Mouse (Mus musculus): Measurements from ENCODE around the gene Zfr2. TPM values are rescaled to one million over a fixed set of nuclear protein-coding genes. Genes with fewer than 3 reads are reported as not detected.
A peak's percentile ranks its signal among the peaks of the same experiment; 100 is the strongest.

Gene Zfr2
- polyA plus RNA-seq, 1 experiment from 2014 or later: 12.1 TPM

DNA sequence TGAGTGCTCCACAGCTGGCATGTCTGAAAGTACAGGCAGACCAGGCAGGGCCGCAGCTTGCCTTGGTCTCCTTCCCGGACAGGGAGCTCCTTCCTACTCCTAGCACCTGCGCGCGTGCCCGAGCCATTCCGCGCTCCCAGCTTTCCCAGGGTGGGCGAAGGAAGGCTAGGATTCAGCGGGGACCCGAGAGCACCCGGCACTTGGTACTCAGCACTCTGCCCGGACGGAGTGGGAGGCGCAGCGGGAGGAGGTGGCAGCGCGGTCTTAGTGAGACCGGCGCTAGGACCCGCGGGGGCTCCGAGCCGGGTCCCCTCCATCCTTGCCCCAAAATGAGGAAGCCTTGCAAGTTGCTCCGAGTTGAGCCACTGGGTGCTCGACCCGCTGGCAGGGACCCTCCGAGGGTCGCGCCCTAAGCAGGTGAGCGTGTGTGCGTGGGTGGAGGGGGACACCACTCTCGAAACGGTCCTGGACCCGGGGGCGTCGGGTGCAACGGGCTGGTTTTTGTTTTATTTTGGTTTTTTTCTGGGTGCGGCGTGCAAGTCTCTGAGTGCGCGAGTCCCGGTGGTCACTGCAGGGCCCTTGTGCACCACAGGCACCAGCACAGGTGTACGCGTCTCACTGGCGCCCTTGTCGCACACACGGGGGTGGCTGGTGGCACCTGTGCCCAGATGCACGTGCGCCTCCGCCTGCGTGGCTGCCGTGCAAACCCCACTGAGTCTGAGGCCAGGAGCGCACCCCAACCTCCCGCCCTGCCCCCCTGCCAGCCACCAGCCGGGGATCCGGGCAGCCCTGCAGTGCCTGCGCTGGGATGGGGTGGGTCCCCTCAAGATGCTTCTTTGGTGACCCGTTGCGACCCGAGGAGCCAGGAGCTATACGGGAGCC is 24.4 kb downstream of the Zfr2 start:
- H3K9ac ChIP-seq (replicated peaks): peak overlapping the region; percentile 20
- peaks cover 4% of the 10 kb centered on the region; the same call in 1 of the 2 replicates for H3K9me3 ChIP-seq
- H3K36me3 ChIP-seq: peaks cover 10% of the 10 kb centered on the region; the same call in 1 of the 2 replicates
- H3K4me3 ChIP-seq: peak overlapping the region; percentile 47
- no peak for ATAC-seq (ENCODE audit: low FRiP score, low read depth)
- peaks cover 83% of the 10 kb centered on the region for H3K27me3 ChIP-seq
- H3K4me1 ChIP-seq: peaks cover 31% of the 10 kb centered on the region
- peak overlapping the region; percentile 71 for H3K4me2 ChIP-seq (replicated peaks)
- WGBS: 2% methylated on average over 62 of the region's 62 CpGs
- no peak overlapping the region for H3K27ac ChIP-seq (replicated peaks)

DNA sequence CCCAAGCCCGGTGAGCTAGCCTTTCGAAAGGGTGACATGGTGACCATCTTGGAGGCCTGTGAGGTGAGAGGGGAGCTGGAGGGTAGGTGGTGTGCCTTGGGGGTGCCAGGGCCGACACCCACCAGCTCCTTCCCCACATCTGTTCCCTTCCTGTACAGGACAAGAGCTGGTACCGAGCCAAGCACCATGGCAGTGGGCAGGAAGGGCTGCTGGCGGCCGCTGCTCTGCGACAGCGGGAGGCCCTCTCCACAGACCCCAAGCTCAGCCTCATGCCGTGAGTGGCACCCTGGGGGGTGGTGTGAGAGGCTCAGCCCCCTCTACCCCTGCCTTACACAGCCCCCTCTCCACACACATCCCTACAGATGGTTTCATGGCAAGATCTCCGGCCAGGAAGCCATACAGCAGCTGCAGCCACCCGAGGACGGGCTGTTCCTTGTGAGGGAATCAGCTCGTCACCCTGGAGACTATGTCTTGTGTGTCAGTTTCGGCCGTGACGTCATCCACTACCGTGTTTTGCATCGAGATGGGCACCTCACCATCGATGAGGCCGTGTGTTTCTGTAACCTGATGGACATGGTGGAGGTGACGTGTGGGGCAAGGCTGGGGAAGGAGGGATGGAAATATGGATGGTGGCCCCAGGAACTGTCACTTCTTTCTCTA is 26.4 kb downstream of the Zfr2 start:
- H3K36me3 ChIP-seq: peaks cover 30% of the 10 kb centered on the region
- no peak overlapping the region for H3K27ac ChIP-seq (replicated peaks)
- no peak; the same call in 1 of the 2 replicates for ATAC-seq (ENCODE audit: low FRiP score, low read depth)
- no peak overlapping the region for H3K4me3 ChIP-seq
- H3K9me3 ChIP-seq: peaks cover 4% of the 10 kb centered on the region; the same call in 1 of the 2 replicates
- 0 out of 2 replicates have a peak overlapping the region, but pooled peaks have one; percentile 3 for H3K4me2 ChIP-seq (replicated peaks)
- H3K9ac ChIP-seq (replicated peaks): no peak overlapping the region; the same call in 1 of the 2 replicates
- WGBS: 45% methylated on average over 21 of the region's 21 CpGs
- peaks cover 22% of the 10 kb centered on the region for H3K4me1 ChIP-seq
- peaks cover 63% of the 10 kb centered on the region for H3K27me3 ChIP-seq

DNA sequence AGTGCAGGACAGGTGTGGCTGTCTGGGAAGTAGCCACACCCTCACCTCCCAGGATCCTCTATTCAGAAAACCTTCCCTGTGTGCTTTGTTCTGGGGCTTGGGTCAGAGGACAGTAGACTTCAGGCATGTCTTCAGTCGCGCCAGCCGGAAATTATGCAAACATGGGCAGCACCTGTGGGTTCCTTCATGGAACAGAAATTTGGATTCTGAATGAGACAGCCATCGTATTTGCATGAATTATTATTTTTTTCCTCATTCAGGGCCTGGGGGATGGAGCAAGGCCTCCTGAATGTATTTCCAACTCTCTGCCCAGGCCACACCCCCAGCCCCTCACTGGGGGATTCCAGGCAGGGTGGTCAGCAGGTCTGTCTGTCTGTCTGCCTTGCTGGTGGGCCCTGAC is 28.1 kb downstream of the Zfr2 start:
- peaks cover 48% of the 10 kb centered on the region for H3K27me3 ChIP-seq
- H3K4me2 ChIP-seq (replicated peaks): no peak overlapping the region
- ATAC-seq (ENCODE audit: low FRiP score, low read depth): no peak
- H3K9ac ChIP-seq (replicated peaks): no peak overlapping the region
- 94% methylated on average over 4 of the region's 4 CpGs for WGBS
- peaks cover 40% of the 10 kb centered on the region for H3K36me3 ChIP-seq
- H3K9me3 ChIP-seq: peaks cover 4% of the 10 kb centered on the region; the same call in 1 of the 2 replicates
- no peak overlapping the region for H3K27ac ChIP-seq (replicated peaks)
- H3K4me1 ChIP-seq: peaks cover 26% of the 10 kb centered on the region
- no peak overlapping the region for H3K4me3 ChIP-seq

DNA sequence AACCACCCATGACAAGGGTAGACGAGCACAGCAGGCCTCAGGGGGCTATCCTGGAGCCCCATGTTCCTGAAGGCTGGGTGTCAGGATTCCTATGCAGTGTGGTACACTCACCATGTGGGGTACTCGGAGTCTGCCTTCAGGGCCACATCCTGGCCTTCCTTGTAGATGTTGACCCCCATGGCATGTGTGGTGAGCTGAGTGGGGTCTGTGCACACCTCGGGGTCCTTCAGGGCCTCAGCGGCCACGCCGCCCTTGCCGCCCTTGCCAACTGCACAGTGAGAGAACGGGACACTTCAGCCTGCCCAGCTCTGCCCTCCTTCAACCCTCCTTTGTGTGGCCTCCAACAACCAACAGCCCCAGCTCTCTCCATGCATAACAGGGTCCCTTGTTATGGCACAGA is 32.6 kb downstream of the Zfr2 start:
- ATAC-seq (ENCODE audit: low FRiP score, low read depth): no peak
- Histone ChIP-seq H3K36me3 (peaks cover 40% of the 10 kb centered on the region), H3K4me3 (peak overlapping the region; percentile 74; the same call in 1 of the 2 replicates), H3K27ac (replicated peaks) (no peak overlapping the region), H3K4me2 (replicated peaks) (peak overlapping the region; percentile 63), H3K4me1 (peaks cover 15% of the 10 kb centered on the region), H3K27me3 (peaks cover 4% of the 10 kb centered on the region), H3K9ac (replicated peaks) (peak overlapping the region; percentile 7; the same call in 1 of the 2 replicates), H3K9me3 (peaks cover 3% of the 10 kb centered on the region; the same call in 1 of the 2 replicates)
- 98% methylated on average over 8 of the region's 8 CpGs for WGBS

DNA sequence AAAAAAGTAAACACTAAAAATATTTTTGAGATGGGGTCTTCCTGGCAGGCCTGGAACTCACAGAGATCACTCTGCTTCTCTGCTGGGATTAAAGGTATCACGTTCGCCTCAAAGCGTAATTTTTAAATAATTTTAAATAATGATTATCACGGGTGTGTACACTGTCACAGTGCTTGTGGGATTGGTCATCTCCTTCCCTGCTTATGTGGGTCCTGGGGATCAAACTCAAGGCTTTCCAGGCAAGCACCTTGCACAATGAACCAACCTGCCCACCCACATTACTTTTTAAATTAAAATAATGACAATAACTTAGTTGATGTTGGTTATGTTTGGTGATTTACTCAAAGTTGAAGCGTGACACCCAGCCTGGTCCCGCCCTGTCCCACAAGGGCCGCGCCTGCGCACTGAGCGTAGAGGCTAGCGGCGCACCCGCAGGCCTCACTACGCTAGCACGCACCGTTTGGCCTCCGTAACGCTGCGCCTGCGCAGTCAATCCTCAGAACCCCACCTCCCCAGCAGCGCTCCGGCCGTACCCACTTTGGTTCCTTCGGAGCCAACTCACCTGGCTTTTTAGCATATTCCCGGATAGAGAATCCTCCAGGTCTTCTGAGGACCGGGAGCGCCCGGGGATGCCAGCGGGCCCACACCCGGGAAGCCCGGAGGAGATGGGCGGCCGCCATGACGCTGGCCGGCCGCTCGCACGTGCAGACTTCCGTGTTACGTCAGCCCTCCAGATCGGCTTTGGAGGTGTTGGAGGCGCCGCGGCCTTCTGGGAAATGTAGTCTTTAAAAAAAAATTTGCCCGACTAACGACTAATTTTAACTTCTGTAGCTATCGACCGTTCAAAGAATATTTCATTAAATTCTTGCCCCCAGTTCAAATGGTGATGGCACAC is 33.5 kb downstream of the Zfr2 start, which contains the start of the genes Mrpl54 and Apba3:
Mrpl54 (minus strand) TSS at position 724 of the 895 bp plus-strand sequence.
Apba3 (plus strand) TSS at position 750 of the 895 bp plus-strand sequence.
- H3K36me3 ChIP-seq: peaks cover 49% of the 10 kb centered on the region
- no peaks in the 10 kb centered on the region for H3K9me3 ChIP-seq
- H3K4me3 ChIP-seq: peak within 1 kb of the TSS; percentile 74
- no peaks in the 10 kb centered on the region for H3K27me3 ChIP-seq
- peak within 1 kb of the TSS; percentile 68 for H3K9ac ChIP-seq (replicated peaks)
- ATAC-seq (ENCODE audit: low FRiP score, low read depth): peak; percentile 93
- H3K4me1 ChIP-seq: peaks cover 15% of the 10 kb centered on the region
- WGBS: 1% methylated on average over 48 of the region's 48 CpGs
- H3K4me2 ChIP-seq (replicated peaks): peak within 1 kb of the TSS; percentile 79
- H3K27ac ChIP-seq (replicated peaks): peak within 1 kb of the TSS; percentile 75

DNA sequence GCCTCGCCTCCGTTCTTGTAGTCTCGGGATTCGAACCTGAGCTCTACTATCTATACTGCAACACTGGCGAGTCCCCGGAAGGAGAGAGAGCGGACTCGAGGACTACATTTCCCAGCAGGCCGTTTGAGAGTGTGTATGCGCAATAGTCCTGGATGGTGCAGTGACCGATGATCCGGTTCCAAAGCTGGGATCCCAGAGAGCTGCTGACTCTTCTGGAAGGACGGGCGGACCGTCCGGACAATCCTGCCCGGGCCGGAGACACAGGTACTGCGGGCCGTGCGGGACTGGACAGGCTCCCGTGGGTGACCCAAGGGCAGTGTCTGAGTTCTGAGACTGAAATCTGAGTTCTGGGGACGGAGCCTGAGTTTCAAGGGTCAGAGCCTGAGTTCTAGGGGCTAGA is 35.1 kb downstream of the Zfr2 start:
- 4% methylated on average over 23 of the region's 23 CpGs for WGBS
- ATAC-seq (ENCODE audit: low FRiP score, low read depth): peak; percentile 35; the same call in 1 of the 2 replicates
- no peak overlapping the region for H3K27ac ChIP-seq (replicated peaks)
- H3K9me3 ChIP-seq: no peaks in the 10 kb centered on the region
- peak overlapping the region; percentile 79 for H3K4me2 ChIP-seq (replicated peaks)
- peaks cover 15% of the 10 kb centered on the region for H3K4me1 ChIP-seq
- peak overlapping the region; percentile 63 for H3K4me3 ChIP-seq
- peak overlapping the region; percentile 79 for H3K9ac ChIP-seq (replicated peaks)
- H3K36me3 ChIP-seq: peaks cover 49% of the 10 kb centered on the region
- H3K27me3 ChIP-seq: no peaks in the 10 kb centered on the region

DNA sequence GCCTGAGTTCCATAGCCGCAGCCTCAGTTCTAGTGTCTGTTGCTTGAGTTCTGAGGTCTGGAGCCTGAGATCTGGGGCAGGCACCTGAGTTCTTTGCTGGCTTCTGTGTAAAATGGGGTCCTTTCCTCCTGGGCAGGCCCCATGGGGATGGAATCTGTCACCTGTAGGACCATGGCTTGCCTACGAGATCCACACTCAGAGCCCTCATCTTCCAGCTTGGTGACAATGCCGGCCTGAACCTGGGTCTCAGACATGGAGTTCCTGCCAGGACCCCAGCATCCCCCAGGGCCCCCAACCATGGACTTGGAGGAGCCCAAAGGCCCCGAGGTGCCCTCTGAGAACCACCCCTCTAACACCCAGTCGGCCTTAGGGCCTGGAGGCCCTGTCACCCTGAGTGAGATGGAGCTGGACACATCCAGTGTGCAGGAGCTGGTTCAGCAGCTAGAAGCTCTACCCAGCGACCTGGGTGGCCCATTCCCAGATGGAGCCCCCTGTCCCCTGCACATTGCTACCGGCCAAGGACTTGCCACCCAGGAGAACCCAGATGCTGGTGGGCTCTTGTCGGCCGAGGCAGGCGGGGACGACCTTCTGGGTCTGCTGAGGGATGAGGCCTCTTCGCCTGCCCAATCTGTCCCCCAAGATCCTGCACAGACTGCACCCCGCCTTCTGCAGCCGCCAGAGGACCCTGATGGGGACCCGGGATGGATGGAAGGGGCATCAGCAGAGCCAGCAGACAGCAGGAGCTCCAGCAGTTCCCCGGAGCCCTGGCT is 35.9 kb downstream of the Zfr2 start:
- Histone ChIP-seq H3K36me3 (peaks cover 47% of the 10 kb centered on the region), H3K27ac (replicated peaks) (no peak overlapping the region), H3K4me3 (peak overlapping the region; percentile 63), H3K9me3 (no peaks in the 10 kb centered on the region), H3K4me1 (peaks cover 15% of the 10 kb centered on the region), H3K9ac (replicated peaks) (peak overlapping the region; percentile 79), H3K27me3 (no peaks in the 10 kb centered on the region), H3K4me2 (replicated peaks) (peak overlapping the region; percentile 79)
- WGBS: 80% methylated on average over 16 of the region's 16 CpGs
- ATAC-seq (ENCODE audit: low FRiP score, low read depth): no peak

DNA sequence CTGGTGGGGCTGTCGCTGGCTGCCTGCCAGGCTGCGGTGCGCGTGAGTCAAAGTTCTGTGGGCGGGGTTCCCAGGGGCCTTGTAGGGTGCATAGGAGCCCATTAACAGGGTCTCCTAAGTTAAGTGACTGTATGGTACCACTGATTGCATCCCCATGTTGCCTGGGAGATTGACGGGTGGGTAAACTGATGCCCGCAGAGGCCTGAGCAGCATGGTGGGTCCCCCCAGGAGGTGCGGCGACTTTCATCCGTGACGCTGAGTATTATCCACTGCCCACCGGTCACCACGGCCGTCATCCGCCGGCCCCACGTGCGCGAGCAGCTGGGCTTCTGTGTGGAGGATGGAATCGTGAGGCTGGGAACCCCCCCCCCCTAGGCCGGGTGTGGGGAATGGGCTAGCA is 39.4 kb downstream of the Zfr2 start:
- H3K9me3 ChIP-seq: no peaks in the 10 kb centered on the region
- peaks cover 11% of the 10 kb centered on the region for H3K4me1 ChIP-seq
- no peak overlapping the region for H3K4me3 ChIP-seq
- ATAC-seq (ENCODE audit: low FRiP score, low read depth): no peak
- no peaks in the 10 kb centered on the region for H3K27me3 ChIP-seq
- H3K9ac ChIP-seq (replicated peaks): no peak overlapping the region
- no peak overlapping the region for H3K4me2 ChIP-seq (replicated peaks)
- H3K36me3 ChIP-seq: peaks cover 34% of the 10 kb centered on the region
- no peak overlapping the region for H3K27ac ChIP-seq (replicated peaks)
- 98% methylated on average over 21 of the region's 21 CpGs for WGBS

DNA sequence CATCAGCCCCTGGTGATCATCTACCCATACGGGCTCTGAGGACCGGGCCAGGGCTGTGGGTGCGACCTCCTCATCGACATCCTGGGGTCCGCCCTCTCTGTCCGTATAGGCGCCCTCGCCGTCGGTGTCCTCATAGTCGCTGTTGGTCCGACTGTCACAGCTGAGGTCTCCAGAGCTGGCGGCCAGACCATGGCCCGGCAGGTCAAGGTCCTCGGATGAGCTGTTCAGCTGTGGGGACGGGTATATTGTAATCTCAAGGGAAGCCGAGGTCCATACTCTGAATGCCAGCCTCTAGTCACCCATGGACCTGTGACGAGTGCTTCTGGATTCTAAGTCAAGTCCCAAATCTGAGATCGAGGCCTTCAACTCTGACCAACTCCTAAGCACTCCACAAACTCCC is 40.9 kb downstream of the Zfr2 start:
- WGBS: 95% methylated on average over 19 of the region's 19 CpGs
- Histone ChIP-seq H3K4me1 (peaks cover 4% of the 10 kb centered on the region), H3K36me3 (peaks cover 34% of the 10 kb centered on the region)

DNA sequence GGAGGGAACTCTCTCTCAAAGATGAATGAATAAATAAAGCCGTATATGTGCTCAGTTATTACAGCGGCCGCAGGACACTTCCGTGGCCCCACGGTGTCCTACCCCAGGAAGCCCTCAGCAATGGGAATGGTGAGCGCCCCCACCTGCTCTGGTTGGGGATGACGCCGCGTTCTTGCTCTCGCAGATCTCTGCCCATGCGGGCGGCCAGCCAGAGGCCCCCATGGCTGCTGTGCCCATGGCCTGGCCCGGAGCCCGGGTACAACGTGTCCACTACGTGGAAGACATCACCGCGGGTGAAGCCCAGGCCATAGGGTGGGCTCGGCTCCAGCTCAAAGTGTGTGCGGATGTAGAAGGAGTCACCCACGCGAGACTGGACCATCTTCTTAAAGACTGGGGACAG is 44.7 kb downstream of the Zfr2 start:
- peaks cover 12% of the 10 kb centered on the region for H3K36me3 ChIP-seq
- 79% methylated on average over 22 of the region's 22 CpGs for WGBS

More for the DNA sequence above, 40.9 kb downstream of the Zfr2 start:
- no peak overlapping the region for H3K27ac ChIP-seq (replicated peaks)
- H3K4me2 ChIP-seq (replicated peaks): no peak overlapping the region
- H3K9me3 ChIP-seq: no peaks in the 10 kb centered on the region
- no peak overlapping the region for H3K9ac ChIP-seq (replicated peaks)
- H3K27me3 ChIP-seq: no peaks in the 10 kb centered on the region
- ATAC-seq (ENCODE audit: low FRiP score, low read depth): no peak
- H3K4me3 ChIP-seq: no peak overlapping the region

More for the DNA sequence above, 44.7 kb downstream of the Zfr2 start:
- Histone ChIP-seq H3K4me3 (no peak overlapping the region), H3K27me3 (peaks cover 19% of the 10 kb centered on the region; the same call in 1 of the 2 replicates), H3K4me1 (no peaks in the 10 kb centered on the region), H3K9ac (replicated peaks) (no peak overlapping the region), H3K27ac (replicated peaks) (no peak overlapping the region), H3K9me3 (no peaks in the 10 kb centered on the region), H3K4me2 (replicated peaks) (no peak overlapping the region)
- ATAC-seq (ENCODE audit: low FRiP score, low read depth): no peak
